Mouse (Mus musculus) urinary bladder, postnatal 10 days (tissue): ENCODE results near the gene Fbxl17.

Experiments
- DNase-seq: peaks from one replicate; pipeline ENCODE4 v3.0.0; 2022; ENCODE audit warnings: low spot score

Fbxl17 gene

GRCm38 (mm10) chr17:63095017-63095416 is 404.8 kb downstream of the Fbxl17 start:
- DNase-seq: no peak

GRCm38 (mm10) chr17:63093184-63093583 is 406.6 kb downstream of the Fbxl17 start:
- DNase-seq: no peak

GRCm38 (mm10) chr17:63092774-63093173 is 407.0 kb downstream of the Fbxl17 start:
- no peak for DNase-seq

- DNase-seq: no peak
Measured at GRCm38 (mm10) chr17:63090112-63090511, 409.7 kb downstream of the Fbxl17 start.

- no peak for DNase-seq
Measured at GRCm38 (mm10) chr17:63087265-63087664, 412.6 kb downstream of the Fbxl17 start.

GRCm38 (mm10) chr17:63086526-63086925 is 413.3 kb downstream of the Fbxl17 start:
- DNase-seq: no peak

- no peak for DNase-seq
Measured at GRCm38 (mm10) chr17:63085227-63085626, 414.6 kb downstream of the Fbxl17 start.

GRCm38 (mm10) chr17:63079087-63079486 is 420.7 kb downstream of the Fbxl17 start:
- DNase-seq: no peak

GRCm38 (mm10) chr17:63077509-63077908 is 422.3 kb downstream of the Fbxl17 start:
- DNase-seq: no peak

GRCm38 (mm10) chr17:63076661-63077060 is 423.2 kb downstream of the Fbxl17 start:
- DNase-seq: no peak

- DNase-seq: no peak
Measured at GRCm38 (mm10) chr17:63076037-63076426, 423.8 kb downstream of the Fbxl17 start.

- DNase-seq: no peak
Measured at GRCm38 (mm10) chr17:63075091-63076036, 424.5 kb downstream of the Fbxl17 start.

- DNase-seq: no peak
Measured at GRCm38 (mm10) chr17:63073342-63073741, 426.5 kb downstream of the Fbxl17 start.

- no peak for DNase-seq
Measured at GRCm38 (mm10) chr17:63071134-63071923, 428.5 kb downstream of the Fbxl17 start.

- DNase-seq: no peak
Measured at GRCm38 (mm10) chr17:63070161-63070761, 429.6 kb downstream of the Fbxl17 start.

GRCm38 (mm10) chr17:63062785-63063184 is 437.0 kb downstream of the Fbxl17 start:
- no peak for DNase-seq

GRCm38 (mm10) chr17:63061786-63062185 is 438.0 kb downstream of the Fbxl17 start:
- no peak for DNase-seq

GRCm38 (mm10) chr17:63060814-63061213 is 439.0 kb downstream of the Fbxl17 start:
- DNase-seq: no peak

- no peak for DNase-seq
Measured at GRCm38 (mm10) chr17:63057740-63058388, 442.0 kb downstream of the Fbxl17 start.

- DNase-seq: no peak
Measured at GRCm38 (mm10) chr17:63056976-63057375, 442.8 kb downstream of the Fbxl17 start.

GRCm38 (mm10) chr17:63053311-63053710 is 446.5 kb downstream of the Fbxl17 start:
- DNase-seq: no peak

- no peak for DNase-seq
Measured at GRCm38 (mm10) chr17:63046401-63046800, 453.4 kb downstream of the Fbxl17 start.
